Mouse (Mus musculus) heart, embryonic 11.5 days (tissue): ENCODE results near the gene Gm20425. TPM values are rescaled to one million over a fixed set of nuclear protein-coding genes. Genes with fewer than 3 reads are reported as not detected.

ENCODE experiments used
- ATAC-seq: fragments of 200-750 bp; cut with Nextera tagmentation; replicated peaks from 2 replicates; pipeline ENCODE4 v1.8.0; 2017; ENCODE audit warnings: moderate library complexity; ENCODE audit not compliant: insufficient number of reproducible peaks, low FRiP score, low TSS enrichment
- H3K27ac ChIP-seq: fragments of 300-500 bp; sonication (generic); 2 replicates; pipeline ENCODE4 v1.5.1; 2014; ENCODE audit warnings: mild to moderate bottlenecking, low read depth, low read length
- H3K27me3 ChIP-seq: fragments of 300-500 bp; sonication (generic); 2 replicates; pipeline ENCODE4 v1.6.1; 2014; ENCODE audit warnings: mild to moderate bottlenecking, low read length, mixed read lengths; ENCODE audit not compliant: control insufficient read depth, insufficient read depth
- H3K36me3 ChIP-seq: fragments of 300-500 bp; sonication (generic); 2 replicates; pipeline ENCODE4 v1.6.1; 2014; ENCODE audit warnings: mild to moderate bottlenecking, low read length, moderate library complexity, mixed read lengths; ENCODE audit not compliant: control insufficient read depth, insufficient read depth
- H3K4me1 ChIP-seq: fragments of 300-500 bp; sonication (generic); 2 replicates; pipeline ENCODE4 v1.6.1; 2014; ENCODE audit warnings: low read length; ENCODE audit not compliant: control insufficient read depth, insufficient read depth
- H3K4me2 ChIP-seq: fragments of 300-500 bp; sonication (generic); 2 replicates; pipeline ENCODE4 v1.6.1; 2014; ENCODE audit warnings: mild to moderate bottlenecking, moderate library complexity
- H3K4me3 ChIP-seq: fragments of 300-500 bp; sonication (generic); 2 replicates; pipeline ENCODE4 v1.5.1; 2014; ENCODE audit warnings: low read depth, low read length
- H3K9ac ChIP-seq: fragments of 300-500 bp; sonication (generic); 2 replicates; pipeline ENCODE4 v1.6.1; 2014; ENCODE audit warnings: mild to moderate bottlenecking, low read depth, low read length, moderate library complexity
- H3K9me3 ChIP-seq: fragments of 300-500 bp; sonication (generic); replicated peaks from 2 replicates; pipeline ENCODE4 v1.6.1; 2016; ENCODE audit warnings: low read length; ENCODE audit not compliant: control insufficient read depth
- WGBS: fragments of 180-500 bp; shearing (Covaris S2); extraction: QIAGEN DNeasy Blood & Tissue Kit; methylation state at CpG from one replicate; pipeline ENCODE4 v1.1.7; 2014; ENCODE audit not compliant: insufficient replicate concordance; 5-methylcytosine and 5-hydroxymethylcytosine counted together
- polyA plus RNA-seq: library from polyadenylated mRNA; unstranded; fragments of >200 nt; fragmentation: Nextera tagmentation; extraction: Ambion mirVana; gene quantifications from 2 replicates; pipeline ENCODE4 v1.2.1, GENCODE M21; 2014

Gm20425 gene
- polyA plus RNA-seq: 0.44 and 2.0 TPM in 2 replicates

DNA sequence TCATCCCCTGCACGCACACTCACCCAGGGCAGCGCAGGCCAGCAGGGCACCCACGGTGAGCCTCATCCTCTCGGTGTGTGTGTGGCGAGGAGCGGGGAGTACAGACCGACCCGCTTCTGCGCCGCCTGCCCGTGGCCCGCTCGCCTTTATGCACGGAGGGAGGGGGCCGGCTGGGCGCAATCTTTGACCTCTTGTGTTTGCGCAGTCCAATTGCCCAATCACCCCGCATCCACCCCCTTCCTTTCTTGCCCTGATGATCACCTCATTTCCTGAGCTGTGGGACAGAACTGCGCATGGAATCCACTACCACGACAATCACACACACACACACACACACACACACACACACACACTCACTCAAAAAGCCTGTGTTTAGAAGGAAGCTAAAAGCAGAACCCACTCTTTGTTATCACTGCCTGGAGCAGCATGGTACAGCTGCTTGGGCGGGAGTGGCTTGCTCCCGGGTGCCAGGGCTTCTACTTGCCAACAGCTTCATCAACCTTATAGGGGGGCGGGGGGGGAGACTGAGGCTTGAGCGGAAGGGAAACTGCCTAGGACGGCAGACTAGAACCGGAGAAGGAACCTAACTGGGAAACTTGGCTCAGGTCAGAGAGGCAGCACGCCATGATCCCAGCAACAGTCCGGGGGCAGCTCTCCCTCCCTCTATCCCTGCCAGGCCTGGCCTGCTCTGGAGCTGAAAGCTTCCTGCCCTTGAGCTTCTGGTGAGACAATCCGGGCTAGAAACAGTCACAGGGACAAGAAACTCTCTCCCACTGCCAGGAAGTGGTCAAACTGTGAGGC is at the start of gene Gm20425, which contains the start of gene Trf:
TSS of gene Gm20425 (minus strand) at position 157 of the 801 bp plus-strand sequence.
TSS of gene Trf (minus strand) at position 294 of the 801 bp plus-strand sequence.
- H3K27me3 ChIP-seq: no peaks in the 10 kb centered on the region
- WGBS: 44% methylated on average over 28 of the region's 29 CpGs
- no peaks in the 10 kb centered on the region for H3K36me3 ChIP-seq
- no peak; the same call in 1 of the 2 replicates for ATAC-seq
- 0 out of 2 replicates have a peak, but pooled peaks cover 2% of the 10 kb centered on the region for H3K4me1 ChIP-seq
- H3K9ac ChIP-seq: peak within 1 kb of the TSS; percentile 50
- peak within 1 kb of the TSS; percentile 54 for H3K4me2 ChIP-seq
- H3K27ac ChIP-seq: peak within 1 kb of the TSS; percentile 72; the same call in 1 of the 2 replicates
- no peaks in the 10 kb centered on the region for H3K9me3 ChIP-seq
- H3K4me3 ChIP-seq: 0 out of 2 replicates have a peak within 1 kb of the TSS, but pooled peaks have one; percentile 17

DNA sequence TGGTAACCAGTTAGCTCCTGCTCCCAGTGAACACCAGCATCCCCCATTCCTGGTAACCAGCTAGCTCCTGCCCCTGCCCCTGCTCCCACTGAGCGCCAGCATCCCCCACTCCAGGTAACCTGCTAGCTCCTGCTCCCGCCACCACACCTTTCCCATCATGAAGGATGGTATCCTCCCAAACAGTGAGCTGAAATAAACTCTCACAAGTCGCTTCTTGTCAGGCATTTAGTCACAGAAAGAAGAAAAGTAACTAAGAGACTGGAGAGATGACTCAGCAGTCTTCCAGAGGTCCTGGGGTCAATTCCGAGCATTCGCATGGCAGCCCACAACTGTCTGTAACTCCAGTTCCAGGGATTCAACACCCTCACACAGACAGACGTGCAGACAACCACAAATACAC is 46.8 kb upstream of the Gm20425 start:
- H3K4me3 ChIP-seq: no peak overlapping the region
- H3K36me3 ChIP-seq: no peaks in the 10 kb centered on the region
- no peaks in the 10 kb centered on the region for H3K4me1 ChIP-seq
- no peak overlapping the region for H3K27ac ChIP-seq
- no peaks in the 10 kb centered on the region for H3K27me3 ChIP-seq
- no peak for ATAC-seq
- WGBS: 85% methylated on average over 6 of the region's 6 CpGs
- H3K9me3 ChIP-seq: no peaks in the 10 kb centered on the region; the same call in 1 of the 2 replicates
- no peak overlapping the region for H3K4me2 ChIP-seq
- no peak overlapping the region for H3K9ac ChIP-seq

DNA sequence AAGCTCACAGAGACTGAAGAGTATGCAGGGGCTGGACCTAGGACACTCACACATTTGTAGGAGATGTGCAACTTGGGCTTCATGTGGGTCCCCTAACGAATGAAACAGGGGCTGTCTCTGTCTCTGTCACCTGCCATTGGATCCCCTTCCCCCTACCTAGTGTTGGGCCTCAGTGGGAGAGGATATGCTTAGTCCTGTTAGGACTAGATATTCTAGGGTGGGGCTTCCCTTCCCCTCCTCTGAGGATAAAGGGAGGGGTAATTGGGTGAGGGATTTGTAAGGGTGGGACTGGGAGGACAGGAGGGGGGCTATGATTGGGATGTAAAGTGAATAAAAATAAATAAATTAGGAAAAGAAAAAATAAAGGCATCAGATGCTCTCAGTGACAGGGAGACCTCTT is 45.6 kb upstream of the Gm20425 start:
- no peak overlapping the region for H3K27ac ChIP-seq
- no peaks in the 10 kb centered on the region; the same call in 1 of the 2 replicates for H3K9me3 ChIP-seq
- WGBS: 74% methylated on average over 1 of the region's 1 CpGs

DNA sequence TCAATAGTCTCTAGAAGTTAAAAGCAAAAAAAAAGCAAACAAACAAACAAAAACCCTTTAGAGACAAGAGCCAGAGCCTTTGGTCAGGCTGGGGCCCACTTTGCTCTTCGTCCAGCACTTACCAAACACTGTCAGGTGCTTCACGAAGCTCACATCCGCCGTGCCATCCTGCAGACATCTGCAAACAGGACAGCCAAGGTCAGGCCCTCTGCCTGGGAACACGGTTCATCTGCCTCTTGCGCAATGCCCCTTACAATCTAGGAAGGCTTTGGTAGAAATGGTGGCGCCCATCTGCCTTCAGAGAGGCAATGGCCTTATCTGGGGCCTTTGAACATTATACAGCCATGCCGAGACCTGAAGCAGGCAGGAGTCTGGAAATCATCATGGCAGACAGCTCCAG is 44.7 kb upstream of the Gm20425 start:
- no peak overlapping the region for H3K4me2 ChIP-seq
- H3K27me3 ChIP-seq: no peaks in the 10 kb centered on the region
- ATAC-seq: no peak
- H3K4me1 ChIP-seq: no peaks in the 10 kb centered on the region
- no peak overlapping the region for H3K9ac ChIP-seq
- no peaks in the 10 kb centered on the region for H3K9me3 ChIP-seq
- H3K36me3 ChIP-seq: no peaks in the 10 kb centered on the region
- H3K4me3 ChIP-seq: no peak overlapping the region
- 57% methylated on average over 8 of the region's 8 CpGs for WGBS
- no peak overlapping the region for H3K27ac ChIP-seq

More for the DNA sequence above, 45.6 kb upstream of the Gm20425 start:
- Histone ChIP-seq H3K36me3 (no peaks in the 10 kb centered on the region), H3K4me2 (no peak overlapping the region), H3K4me3 (no peak overlapping the region), H3K27me3 (no peaks in the 10 kb centered on the region), H3K9ac (no peak overlapping the region), H3K4me1 (no peaks in the 10 kb centered on the region)
- no peak for ATAC-seq

DNA sequence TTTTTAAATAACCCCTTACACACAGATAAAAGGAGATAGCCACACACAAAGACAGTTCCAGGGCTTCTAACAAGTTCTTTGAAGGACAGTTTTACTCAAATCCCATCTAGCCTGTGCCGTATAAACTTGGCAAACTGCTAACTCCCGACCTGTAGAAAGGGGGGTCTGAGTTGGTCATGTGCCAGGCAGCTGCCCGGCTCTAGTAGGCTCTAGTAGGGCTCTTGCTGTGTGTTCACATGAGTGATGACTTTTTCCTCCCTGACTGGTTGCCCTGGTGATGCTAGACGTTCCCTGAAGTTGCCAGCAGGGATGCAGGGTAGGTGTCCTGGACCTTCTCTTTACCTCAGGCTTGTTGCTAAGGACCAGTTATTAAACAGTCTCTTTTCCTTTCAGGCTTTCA is 41.0 kb upstream of the Gm20425 start:
- Histone ChIP-seq H3K4me1 (no peaks in the 10 kb centered on the region), H3K9ac (no peak overlapping the region), H3K36me3 (no peaks in the 10 kb centered on the region), H3K27me3 (no peaks in the 10 kb centered on the region), H3K9me3 (no peaks in the 10 kb centered on the region), H3K4me2 (no peak overlapping the region), H3K4me3 (no peak overlapping the region), H3K27ac (no peak overlapping the region)
- no peak for ATAC-seq
- WGBS: 28% methylated on average over 4 of the region's 4 CpGs

DNA sequence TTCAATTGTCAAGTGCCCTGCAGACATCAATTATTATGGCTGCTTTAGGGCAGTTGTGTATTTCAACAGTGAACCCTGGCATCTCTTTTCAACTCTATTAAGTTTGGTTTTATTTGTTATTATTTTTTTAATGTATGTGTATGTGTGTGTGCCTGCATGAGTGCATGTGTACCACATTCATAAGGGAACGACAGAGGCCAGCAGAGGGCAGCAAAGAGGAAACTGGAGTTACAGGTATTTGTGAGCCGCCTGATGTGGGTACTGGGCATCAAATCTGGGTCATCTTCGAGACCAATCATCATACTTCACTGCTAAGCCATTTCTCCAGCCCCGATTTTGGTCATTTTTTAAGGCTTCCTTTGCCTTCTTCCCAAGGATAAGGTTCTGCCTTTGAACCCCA is 35.7 kb upstream of the Gm20425 start:
- H3K4me3 ChIP-seq: no peak overlapping the region
- no peaks in the 10 kb centered on the region for H3K4me1 ChIP-seq
- no peaks in the 10 kb centered on the region for H3K9me3 ChIP-seq
- no peaks in the 10 kb centered on the region for H3K36me3 ChIP-seq
- ATAC-seq: no peak
- 81% methylated on average over 4 of the region's 4 CpGs for WGBS
- H3K4me2 ChIP-seq: no peak overlapping the region
- 0 out of 2 replicates have a peak, but pooled peaks cover 2% of the 10 kb centered on the region for H3K27me3 ChIP-seq
- no peak overlapping the region for H3K9ac ChIP-seq
- H3K27ac ChIP-seq: no peak overlapping the region

DNA sequence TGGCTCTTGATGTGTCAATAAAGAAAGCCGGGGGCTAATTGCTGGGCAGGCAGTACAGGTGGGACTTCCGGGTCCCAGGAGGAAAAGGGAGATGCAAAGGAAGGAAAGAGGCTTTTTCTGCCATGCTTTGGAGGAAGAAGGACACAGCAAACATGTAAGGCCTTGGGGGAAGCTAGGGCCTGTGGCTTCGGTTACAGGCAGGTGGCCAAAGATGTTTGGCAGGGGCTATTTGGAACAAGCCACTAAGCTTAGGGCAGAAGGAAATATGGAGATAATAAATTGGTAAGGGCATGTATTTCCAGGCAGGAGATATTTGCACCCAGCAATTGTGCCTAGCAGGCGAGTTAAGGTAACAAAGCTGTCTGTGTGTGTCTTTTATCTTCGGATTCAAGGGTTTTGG is 22.8 kb upstream of the Gm20425 start:
- Histone ChIP-seq H3K4me1 (peaks cover 7% of the 10 kb centered on the region), H3K4me3 (no peak overlapping the region), H3K27me3 (no peaks in the 10 kb centered on the region), H3K9me3 (no peaks in the 10 kb centered on the region), H3K27ac (no peak overlapping the region), H3K9ac (no peak overlapping the region), H3K4me2 (no peak overlapping the region), H3K36me3 (no peaks in the 10 kb centered on the region)
- ATAC-seq: no peak
- 84% methylated on average over 5 of the region's 5 CpGs for WGBS

DNA sequence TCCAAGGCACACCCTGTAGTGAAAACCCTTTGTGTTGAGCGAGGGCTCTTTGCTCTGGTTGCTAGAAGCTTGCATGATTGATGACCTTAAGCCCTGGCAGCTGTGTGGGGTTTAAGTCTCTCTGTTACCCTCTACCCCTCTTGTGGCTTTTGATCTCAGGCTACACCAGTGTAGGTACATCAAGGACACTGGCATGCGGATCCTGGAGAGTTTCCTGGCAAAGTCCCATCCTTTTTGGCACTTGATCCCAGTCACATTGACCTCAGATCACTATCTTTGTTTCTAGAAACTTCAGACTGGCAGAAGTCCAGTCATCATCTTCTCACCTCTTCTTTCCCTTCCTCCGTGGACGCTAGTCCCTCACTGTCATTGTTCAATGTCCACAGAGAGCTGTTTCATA is 18.5 kb upstream of the Gm20425 start:
- H3K4me3 ChIP-seq: no peak overlapping the region
- no peaks in the 10 kb centered on the region for H3K27me3 ChIP-seq

More for the DNA sequence above, 18.5 kb upstream of the Gm20425 start:
- no peak overlapping the region for H3K27ac ChIP-seq
- peaks cover 7% of the 10 kb centered on the region for H3K4me1 ChIP-seq
- no peak overlapping the region for H3K9ac ChIP-seq
- no peaks in the 10 kb centered on the region for H3K36me3 ChIP-seq
- H3K9me3 ChIP-seq: no peaks in the 10 kb centered on the region
- ATAC-seq: no peak
- no peak overlapping the region for H3K4me2 ChIP-seq
- WGBS: 34% methylated on average over 4 of the region's 4 CpGs
